Mouse (Mus musculus) CD4-positive naive resting alpha-beta T cell, adult 57 days (primary cell): ENCODE results near the gene Gm10096. TPM values are rescaled to one million over a fixed set of nuclear protein-coding genes. Genes with fewer than 3 reads are reported as not detected.

Experiments used
- total RNA-seq: library from RNA; stranded (reverse); gene quantifications from one replicate; pipeline ENCODE4 v1.2.4, GENCODE M21; 2023

Gene Gm10096
- total RNA-seq, result not detected

DNA sequence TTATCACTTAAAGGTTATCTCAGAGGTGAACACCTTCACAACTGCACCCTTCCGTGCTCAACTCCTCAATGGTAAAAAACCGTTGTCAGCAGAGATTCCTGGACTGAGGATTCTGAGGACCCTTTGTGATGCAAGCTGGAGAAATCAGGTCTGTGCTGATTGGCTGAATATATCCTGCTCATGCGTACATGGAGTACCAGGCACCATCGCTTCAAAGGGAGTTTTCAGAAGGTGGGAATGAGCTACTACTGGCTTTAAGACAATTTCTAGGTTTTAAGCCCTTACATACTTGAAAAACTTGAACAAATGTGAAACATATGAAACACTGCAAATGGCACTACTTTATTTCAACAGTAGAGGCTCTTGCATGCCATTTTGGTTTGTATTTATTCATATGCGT lies at the start of gene Gm10096:
TSS of gene Gm10096 (minus strand) at position 101 of the 400 bp plus-strand sequence.

